Mouse (Mus musculus): Measurements from ENCODE around the gene Suz12. TPM values are rescaled to one million over a fixed set of nuclear protein-coding genes. Genes with fewer than 3 reads are reported as not detected.
A peak's percentile ranks its signal among the peaks of the same experiment; 100 is the strongest.
"Not testable (repeated sequence)": the region's sequence is repeated elsewhere in the genome, so short reads cannot be mapped to it uniquely, and the experiment has no call there.

The Suz12 gene
- total RNA-seq, 2 experiments from 2014 or later = 28.7 to 33.2 TPM

DNA sequence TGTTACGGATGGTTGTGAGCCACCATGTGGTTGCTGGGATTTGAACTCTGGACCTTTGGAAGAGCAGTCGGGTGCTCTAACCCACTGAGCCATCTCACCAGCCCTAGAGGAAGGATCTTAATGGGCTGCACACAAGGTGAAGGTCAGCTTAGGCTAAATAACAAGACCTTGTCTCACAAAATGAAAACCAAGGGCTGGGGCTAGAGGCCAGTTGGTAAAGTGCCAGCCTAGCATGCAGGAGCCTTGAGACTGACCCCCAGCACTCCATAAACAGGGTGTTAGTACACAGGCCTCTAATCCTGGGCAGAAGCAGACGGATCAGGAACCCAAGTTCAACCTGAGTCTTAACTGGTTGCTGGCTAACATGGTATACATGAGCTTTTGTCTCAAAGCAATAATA is 5.0 kb upstream of the Suz12 start:
- intact Hi-C loops (cut with DNase I) = no loop called here
- DNase-seq (ENCODE audit: low spot score in 2 of 2) = no peak

DNA sequence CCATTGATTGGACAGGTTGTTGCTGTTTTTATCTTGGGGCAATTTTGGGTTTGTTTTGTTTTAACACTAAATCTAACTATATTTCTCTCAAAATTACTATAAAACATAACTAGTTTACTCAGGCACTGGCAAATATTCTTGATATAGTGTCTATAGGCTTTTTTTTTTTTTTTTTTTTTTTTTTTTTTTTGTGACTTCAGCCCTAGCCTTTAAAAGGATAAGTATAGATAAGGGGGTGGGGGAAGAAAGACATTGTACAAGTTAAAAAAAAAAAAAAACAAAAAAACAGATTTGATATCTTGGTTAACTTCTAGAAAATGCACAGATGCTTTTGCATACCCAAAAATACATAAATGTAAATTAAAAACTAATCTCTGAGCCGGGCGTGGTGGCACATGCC is 2.8 kb upstream of the Suz12 start:
- intact Hi-C loops (cut with DNase I) = no loop called here
- no peak for DNase-seq (ENCODE audit: low spot score in 2 of 2)

DNA sequence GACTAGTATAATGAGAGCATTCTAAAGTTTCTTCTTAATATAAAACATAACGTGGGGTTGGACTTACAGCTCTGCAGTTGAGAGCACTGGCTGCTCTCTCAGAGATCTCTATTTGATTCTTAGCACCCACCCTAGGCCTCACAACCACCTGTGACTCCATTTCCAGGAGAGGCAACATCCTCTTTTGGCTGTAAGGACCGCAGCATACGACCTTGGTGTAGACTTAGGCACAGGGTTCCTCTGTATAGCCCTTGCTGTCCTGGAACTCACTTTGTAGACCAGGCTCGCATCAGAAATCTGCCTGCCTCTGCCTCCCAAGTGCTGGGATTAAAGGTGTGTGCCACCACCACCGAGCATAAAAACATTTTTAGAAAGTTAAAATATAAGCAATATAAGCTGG is 1.3 kb upstream of the Suz12 start:
- intact Hi-C loops (cut with DNase I) = no loop called here
- no peak for DNase-seq (ENCODE audit: low spot score in 2 of 2)

DNA sequence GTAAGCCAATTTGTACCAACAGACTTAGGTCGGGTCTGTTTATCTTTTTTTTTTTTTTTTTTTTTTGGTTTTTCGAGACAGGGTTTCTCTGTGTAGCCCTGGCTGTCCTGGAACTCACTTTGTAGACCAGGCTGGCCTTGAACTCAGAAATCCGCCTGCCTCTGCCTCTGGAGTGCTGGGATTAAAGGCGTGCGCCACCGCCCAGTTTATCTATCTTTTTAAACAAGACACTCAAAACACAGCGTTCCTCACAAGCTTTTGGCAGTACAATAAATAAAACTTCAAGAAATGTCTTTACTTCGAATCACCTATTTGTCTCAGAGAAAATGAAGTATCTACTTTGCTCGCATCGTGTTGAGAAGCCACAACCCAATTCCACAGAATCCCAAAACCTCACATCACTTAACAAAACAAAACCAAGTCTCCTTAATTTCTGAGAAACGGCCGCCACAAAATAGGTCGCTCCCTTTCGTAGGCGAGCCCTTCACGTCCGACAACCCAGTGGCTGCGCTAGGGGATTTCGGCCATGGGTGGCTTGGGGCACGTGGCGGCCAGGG is 793 bp upstream of the Suz12 start:
- intact Hi-C loops (cut with DNase I) = no loop called here
- no peak for DNase-seq (ENCODE audit: low spot score in 2 of 2)

DNA sequence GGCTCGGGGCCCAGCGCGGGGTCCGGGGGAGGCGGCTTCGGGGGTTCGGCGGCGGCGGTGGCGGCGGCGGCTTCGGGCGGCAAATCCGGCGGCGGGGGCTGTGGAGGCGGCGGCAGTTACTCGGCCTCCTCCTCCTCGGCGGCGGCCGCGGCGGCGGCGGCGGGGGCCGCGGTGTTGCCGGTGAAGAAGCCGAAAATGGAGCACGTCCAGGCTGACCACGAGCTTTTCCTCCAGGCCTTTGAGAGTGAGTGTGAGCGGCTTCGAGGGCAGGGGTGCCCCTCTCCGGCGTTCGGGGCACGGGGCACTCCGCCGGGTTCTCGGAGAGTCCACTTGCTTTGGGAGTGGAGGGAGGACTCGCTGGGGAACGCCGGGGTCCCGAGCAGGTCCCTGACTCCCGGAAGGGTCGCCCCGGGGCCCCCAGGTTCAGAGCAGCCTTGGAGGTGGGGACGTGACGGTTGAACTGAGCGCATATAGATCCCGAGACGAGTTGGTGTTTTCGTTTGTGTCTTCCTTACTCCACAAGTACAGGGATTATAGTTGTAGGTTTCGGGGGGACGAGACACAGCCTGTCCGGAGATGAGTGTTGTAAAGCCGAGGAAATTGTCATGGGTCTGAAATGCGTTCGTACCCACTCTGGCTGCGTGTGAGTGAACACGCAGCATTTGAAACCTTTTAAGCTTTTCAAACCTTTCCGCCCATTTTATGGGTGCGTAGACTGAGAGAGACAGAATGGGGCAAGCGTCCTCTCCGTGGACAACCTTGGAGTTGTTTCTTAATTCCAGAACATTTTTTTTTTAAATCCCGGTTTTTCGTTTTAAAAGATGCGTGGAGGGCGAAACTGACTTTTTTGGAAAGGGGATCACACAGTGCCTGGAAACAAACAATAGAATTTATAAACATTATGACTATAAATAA is 707 bp downstream of the Suz12 start:
- intact Hi-C loops (cut with DNase I) = no loop called here
- DNase-seq (ENCODE audit: low spot score in 2 of 2) = no peak

DNA sequence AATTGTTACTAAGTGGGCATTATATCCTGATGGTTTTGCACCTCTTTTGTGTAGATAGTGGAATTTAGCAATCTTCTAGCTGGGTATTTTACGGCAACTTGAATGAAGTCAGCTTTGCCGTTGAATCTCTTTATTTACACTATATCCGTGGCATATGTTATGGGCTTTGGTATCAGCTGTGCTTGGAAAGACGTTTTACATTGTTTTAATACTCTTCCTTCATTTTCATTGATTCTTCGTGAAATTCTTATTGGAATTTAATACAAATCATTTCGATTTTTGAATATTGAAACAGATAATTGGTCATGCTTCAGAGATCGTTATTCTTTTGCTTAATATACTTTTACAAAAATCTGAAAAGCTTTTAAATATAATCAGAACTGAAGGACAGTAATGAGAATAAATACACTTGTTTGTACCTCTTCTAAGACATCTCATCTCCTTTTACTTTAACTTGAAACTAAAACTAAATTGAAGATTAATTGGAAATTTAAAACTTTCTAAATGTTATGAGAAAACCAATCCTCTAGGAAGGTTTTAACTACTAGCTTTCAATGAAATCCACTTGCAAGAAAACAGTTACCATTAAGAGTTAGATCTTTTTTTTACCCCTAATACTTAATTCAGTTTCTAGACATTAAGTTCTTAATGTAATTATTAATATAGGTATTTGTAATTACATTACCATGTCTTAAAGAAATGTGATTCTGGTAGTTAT is 1.5 kb downstream of the Suz12 start:
- intact Hi-C loops (cut with DNase I) = no loop called here
- no peak for DNase-seq (ENCODE audit: low spot score in 2 of 2)

DNA sequence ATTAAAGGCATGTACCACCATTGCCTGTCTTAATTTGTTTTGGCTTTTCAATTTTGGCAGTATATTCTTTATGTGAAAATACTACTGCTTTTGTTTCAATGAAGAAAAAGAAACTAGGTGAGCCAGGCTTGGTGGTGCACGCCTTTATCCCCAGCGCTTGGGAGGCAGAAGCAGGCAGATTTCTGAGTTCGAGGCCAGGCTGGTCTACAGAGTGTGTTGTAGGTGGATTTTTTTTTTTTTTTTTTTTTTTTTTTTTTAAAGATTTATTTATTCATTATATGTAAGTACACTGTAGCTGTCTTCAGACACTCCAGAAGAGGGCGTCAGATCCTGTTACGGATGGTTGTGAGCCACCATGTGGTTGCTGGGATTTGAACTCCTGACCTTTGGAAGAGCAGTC is 23.6 kb downstream of the Suz12 start:
- intact Hi-C loops (cut with DNase I); DNase-seq (ENCODE audit: low spot score in 2 of 2): not testable (repeated sequence)

DNA sequence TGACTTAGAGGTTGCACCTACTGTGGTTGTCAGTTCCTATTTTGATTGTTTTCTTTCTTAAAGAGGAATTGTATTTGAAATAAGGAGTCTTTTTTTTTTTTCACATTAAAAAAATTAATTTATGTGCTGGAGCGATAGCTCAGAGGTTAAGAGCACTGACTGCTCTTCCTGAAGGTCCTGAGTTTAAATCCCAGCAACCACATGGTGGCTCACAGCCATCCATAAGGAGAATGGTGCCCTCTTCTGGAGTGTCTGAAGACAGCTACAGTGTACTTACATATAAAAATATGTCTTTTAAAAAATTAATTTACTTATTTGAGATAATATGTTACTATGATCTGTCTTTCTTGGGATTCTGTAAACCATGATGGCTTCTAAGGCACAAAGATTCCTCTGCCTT is 26.9 kb downstream of the Suz12 start:
- intact Hi-C loops (cut with DNase I) = loop anchor here (10.0 kb wide), 1 partner anchor 205 kb away; no protein-coding TSS in a partner anchor

DNA sequence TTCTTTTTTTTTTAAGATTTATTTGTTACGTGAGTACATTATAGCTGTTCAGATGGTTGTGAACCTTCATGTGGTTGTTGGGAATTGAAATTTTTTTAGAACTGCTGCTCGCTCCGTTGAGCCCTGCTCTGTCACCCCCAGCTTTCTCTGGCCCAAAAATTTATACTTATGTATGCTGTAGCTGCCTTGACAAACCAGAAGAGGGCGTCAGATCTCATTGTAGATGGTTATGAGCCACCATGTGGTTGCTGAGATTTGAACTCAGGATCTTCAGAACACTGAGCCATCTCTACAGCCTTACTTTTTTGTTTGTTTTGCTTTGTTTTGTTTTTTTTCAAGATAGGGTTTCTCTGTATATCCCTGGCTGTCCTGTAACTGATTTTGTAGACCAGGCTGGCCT is 28.4 kb downstream of the Suz12 start:
- intact Hi-C loops (cut with DNase I) = loop anchor here (10.0 kb wide), 1 partner anchor 203 kb away; no protein-coding TSS in a partner anchor

More for the DNA sequence above, 26.9 kb downstream of the Suz12 start:
- DNase-seq (ENCODE audit: low spot score in 2 of 2) = no peak

DNA sequence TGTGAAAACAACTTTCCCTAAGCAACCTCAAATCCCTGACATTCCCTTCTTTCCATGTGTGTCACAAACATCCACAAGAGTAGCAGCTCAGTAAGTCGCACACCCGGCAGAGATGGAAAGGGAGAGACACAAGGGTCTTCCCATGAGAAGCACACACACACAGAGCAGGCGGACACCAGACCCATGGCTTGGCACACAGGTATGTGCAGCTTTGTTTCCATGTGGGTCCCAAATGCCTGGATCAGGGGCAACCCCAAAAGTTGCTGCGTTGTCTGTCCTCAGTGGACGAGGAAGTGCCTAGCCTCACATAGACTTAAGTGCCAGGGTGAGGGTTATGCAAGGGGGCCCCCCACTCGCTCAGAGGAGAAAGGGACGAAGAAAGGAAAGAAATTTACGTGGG is 44.6 kb downstream of the Suz12 start:
- intact Hi-C loops (cut with DNase I) = no loop called here
- no peak for DNase-seq (ENCODE audit: low spot score in 2 of 2)

More for the DNA sequence above, 28.4 kb downstream of the Suz12 start:
- no peak for DNase-seq (ENCODE audit: low spot score in 2 of 2)

DNA sequence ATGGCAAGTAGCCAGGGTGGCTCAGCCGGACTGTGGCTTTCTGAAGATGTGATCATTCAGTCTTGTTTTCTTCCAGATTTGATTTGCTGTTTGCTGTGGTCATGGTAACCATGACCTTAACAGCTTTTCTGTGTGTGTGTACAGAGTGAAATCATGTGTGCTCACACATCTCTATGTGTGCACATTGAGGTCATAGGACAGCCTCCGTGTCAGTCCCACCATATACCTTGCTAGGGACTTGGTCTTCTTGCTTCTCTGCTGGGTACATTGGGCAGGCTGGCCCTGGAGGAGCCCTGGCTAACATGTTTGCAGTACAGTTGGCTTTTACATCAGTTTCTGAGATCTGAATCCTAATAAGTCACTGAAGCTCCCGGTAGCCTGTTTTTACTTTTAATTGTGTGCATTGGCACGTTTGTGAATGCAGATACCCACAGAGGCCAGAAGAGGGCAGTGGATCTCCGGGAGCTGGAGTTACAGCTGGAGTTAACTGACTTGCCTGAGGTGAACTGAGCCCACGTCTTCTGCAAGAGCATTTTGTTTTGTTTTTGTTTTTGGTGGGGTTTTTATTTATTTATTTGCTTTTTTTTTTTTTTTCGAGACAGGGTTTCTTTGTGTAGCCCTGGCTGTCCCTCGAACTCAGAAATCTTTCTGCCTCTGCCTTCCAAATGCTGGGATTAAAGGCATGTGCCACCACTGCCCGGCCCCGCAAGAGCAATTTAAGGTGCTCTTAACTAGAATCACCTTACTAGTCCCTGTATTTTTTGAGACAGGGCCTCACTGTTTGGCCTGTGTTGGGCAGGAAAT is 49.9 kb downstream of the Suz12 start:
- peak; percentile 44 to 64 for DNase-seq (ENCODE audit: low spot score in 2 of 2)
- intact Hi-C loops (cut with DNase I) = no loop called here

DNA sequence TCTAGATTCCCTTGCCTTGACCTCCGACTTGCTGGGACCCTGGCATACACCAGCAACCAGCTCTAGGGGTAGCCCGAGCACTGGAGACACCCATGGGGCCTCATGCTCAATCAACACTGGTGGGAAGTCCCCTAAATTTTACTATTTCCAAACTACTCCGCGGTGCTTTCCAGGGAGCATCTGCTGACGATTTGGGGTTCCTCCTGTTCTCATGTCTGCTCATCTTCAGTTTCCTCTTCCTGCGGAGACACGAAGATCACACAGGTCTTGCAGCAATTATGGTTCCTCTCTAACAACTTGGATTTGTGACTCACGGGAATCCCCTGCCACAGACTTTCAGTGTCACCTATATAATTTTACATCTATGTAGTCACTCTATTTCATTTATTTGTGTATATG is 50.5 kb downstream of the Suz12 start:
- intact Hi-C loops (cut with DNase I) = no loop called here
- no peak for DNase-seq (ENCODE audit: low spot score in 2 of 2)

DNA sequence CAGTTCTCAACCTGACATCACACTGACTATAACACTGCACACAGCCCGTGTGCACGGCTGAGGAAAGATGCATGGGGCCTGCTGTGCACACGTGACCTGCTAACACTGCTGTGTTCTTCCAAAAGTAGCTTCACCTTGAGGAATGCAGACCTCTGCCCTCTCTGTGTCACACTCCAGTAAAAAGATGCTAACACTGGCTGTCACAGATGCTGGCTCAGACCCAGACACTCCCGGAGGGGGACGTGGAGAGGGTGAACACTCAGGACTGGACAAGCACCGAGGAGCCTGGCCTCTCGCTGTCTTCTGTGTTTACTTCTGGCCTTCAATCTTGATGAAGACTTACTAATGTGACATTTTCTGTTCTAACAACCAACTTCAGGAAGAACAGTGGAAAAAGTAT is 54.0 kb downstream of the Suz12 start:
- intact Hi-C loops (cut with DNase I) = no loop called here
- DNase-seq (ENCODE audit: low spot score in 2 of 2) = no peak

DNA sequence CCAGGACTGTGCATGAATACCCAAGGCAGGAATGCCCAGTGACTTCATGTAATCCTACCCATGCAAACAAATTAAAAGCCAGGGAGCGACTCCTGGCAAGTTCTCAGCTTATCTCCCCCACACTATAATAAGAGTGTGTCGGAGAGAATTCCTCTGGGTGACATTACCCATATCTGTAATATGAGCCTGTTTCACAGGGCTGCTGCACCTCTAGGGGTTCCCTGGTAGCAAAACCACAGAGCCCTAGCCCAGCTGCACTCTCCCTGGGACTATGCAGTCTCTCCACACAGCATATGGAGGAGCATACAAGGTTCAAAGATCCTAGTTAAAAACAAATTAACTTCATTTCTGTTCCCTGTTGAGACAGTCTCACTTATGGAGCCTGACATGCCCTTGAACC is 57.2 kb downstream of the Suz12 start:
- intact Hi-C loops (cut with DNase I) = no loop called here

DNA sequence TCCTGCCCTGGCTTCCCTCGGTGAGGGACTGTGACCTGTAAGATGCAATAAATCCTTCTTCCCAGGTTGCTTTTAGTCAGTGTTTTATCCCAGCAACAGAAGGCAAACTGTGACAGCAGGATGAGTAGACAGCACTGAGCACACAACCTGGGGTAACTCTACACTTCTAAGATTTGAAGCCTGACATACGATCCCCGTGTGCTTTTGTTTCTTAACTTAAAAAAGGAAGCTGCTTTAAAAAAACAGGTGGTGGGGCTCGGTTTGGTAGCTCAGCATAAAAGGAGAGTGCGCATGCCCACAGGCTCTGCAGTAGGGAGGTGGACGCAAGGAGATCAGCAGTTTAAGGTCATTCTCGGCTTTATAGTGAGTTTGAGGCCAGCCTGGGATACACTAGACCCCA is 59.5 kb downstream of the Suz12 start:
- DNase-seq (ENCODE audit: low spot score in 2 of 2) = no peak
- intact Hi-C loops (cut with DNase I) = no loop called here

More for the DNA sequence above, 57.2 kb downstream of the Suz12 start:
- no peak for DNase-seq (ENCODE audit: low spot score in 2 of 2)

DNA sequence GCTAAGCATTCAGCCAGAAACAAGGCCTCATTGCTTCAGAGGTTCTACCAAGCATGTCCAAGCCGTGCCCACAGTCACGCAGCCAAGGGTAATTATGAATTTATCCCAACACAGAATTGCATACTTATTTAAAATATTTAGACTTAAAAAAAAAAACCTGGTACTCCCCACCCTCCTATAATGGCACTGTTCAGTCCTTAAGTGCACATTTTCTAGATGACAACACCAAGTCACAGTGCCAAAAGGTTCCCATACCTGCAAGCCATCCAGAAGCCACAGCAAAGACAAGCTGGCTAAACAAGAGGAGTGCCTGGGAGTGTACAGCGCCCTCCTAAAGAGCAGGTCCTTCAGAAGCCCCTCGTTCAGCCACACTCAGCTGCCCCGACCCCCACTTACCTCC is 60.3 kb downstream of the Suz12 start:
- intact Hi-C loops (cut with DNase I) = no loop called here
- no peak for DNase-seq (ENCODE audit: low spot score in 2 of 2)

DNA sequence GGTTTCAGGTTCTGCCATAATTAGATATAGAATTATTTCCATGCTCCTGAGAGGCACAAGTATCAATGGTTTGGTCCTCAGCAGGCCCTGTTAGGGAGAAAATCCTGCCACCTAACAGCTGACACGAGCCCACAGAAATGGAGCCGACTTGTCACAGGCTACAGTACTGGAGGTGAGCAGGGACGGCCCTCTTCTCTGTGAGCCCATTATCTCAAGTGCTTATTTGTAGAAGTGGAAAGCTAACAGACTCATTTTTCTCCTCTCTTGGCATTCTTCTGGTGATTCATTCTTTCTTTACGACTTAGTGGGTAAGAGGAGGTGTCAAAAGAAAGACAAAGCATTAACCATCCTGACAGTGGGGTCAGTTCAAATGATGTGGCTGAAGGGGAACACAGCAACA is 61.8 kb downstream of the Suz12 start:
- intact Hi-C loops (cut with DNase I) = no loop called here
- DNase-seq (ENCODE audit: low spot score in 2 of 2) = no peak

DNA sequence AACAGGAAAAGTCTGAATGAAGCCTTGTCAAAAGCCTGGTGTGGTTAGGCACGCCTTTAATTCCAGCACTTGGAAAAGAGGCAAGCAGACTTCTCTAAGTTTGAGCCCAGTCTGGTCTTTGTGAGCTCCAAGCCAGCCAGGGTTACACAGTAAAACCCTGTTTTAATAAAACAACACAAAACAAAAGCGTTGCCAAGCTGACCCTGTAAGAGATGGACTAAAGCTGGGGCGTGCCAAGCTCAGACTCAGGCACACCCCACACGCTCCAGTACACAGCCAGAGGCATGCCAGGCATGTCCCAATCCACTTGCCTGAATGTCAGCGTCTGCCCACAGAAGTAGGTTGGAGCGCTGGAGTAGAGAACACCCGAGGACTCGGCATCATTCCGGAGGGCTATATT is 63.2 kb downstream of the Suz12 start:
- intact Hi-C loops (cut with DNase I) = no loop called here
- DNase-seq (ENCODE audit: low spot score in 2 of 2) = no peak

DNA sequence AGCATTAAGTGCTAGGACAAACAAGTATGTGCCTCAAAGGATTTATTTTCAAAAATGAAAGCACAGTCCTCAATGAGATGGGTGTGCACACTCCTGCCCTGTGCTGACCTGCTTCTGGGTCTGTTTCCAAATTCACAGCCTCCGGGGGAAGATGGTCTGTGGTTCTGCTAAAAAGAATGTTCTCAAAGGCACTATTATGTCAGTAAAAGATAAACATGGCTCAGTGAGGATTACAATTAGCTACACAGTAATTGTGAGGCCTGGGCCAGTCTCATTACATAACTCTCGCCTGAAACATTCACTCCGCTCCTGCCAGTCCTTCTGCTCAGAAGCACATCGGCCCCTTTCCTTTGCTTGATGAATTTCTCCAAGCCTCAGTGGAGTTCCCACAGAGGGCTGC is 69.3 kb downstream of the Suz12 start:
- peak; percentile 31 to 65 for DNase-seq (ENCODE audit: low spot score in 2 of 2)
- intact Hi-C loops (cut with DNase I) = no loop called here

DNA sequence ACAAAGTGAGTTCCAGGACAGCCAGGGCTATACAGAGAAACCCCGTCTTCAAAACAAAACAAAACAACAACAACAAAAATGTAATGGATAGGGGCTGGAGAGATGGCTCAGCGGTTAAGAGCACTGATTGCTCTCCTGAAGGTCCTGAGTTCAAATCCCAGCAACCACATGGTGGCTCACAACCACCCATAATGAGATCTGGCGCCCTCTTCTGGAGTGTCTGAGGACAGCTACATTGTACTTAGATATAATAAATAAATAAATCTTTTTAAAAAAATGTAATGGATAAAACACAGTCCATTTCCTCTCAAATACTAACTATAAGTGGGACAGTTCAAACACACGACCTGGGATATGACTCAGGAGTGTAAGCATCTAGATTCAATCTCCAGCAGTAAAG is 73.5 kb downstream of the Suz12 start:
- intact Hi-C loops (cut with DNase I); DNase-seq (ENCODE audit: low spot score in 2 of 2): not testable (repeated sequence)

Data from left cerebral cortex, postnatal 14 days (tissue).